Mouse (Mus musculus) thymus, postnatal 0 days (tissue): ENCODE results near the gene Rbm4b. TPM values are rescaled to one million over a fixed set of nuclear protein-coding genes. Genes with fewer than 3 reads are reported as not detected.
A peak's percentile ranks its signal among the peaks of the same experiment; 100 is the strongest.

Source experiments
- DNase-seq: peaks from one replicate; pipeline ENCODE4 v3.0.0-alpha.2; 2015; ENCODE audit warnings: low spot score
- polyA plus RNA-seq: library from polyadenylated mRNA; unstranded; fragments of >200 nt; fragmentation: Nextera tagmentation; extraction: Ambion mirVana; gene quantifications from 2 replicates; pipeline ENCODE4 v1.2.1, GENCODE M21; 2015

The Rbm4b gene
- 39.1 and 49.0 TPM in 2 replicates for polyA plus RNA-seq

DNA sequence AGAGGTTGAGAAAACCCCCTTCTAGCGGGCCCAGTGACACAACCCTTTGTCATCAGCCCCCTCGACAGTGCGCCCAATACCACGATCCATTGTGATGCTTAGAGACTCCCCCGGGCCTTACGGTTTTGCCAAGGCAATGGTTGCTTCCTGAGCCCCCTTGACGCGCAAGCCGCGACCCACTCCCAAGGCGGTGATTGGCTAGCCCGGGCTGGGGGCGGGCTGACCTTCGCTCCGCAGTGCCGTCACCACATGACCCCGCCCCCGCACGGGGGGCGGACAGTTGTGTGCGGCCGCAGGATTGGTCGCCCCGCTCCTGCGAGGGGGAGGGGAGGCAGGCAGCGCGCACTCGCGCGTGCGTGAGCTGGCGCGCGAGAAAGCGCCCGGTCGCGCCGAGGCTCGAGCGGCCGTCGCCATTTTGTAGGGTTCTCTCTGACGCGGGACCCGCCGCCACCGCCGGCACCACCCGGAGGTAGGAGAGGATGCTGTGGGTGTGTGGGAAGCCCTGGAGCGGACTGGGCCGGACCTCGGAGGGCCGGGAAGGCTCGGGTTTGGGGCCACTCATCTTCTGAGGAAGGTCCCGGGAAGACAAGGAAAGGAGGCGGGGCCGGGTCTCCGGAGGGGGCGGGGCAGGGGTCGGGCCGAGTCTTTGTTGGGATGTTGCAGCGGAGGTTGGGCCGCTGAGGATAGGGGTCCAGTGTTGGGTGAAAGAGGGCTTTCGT is at the start of gene Rbm4b:
Gene Rbm4b (plus strand): TSS at position 305 of the 719 bp plus-strand sequence.
- peak; percentile 98 for DNase-seq

- no peak for DNase-seq
Observed at GRCm38 (mm10) chr19:4708765-4709164, 47.5 kb upstream of the Rbm4b start.

GRCm38 (mm10) chr19:4711098-4711600 is 45.1 kb upstream of the Rbm4b start, which contains the start of gene Sptbn2:
Gene Sptbn2 (plus strand): TSS chr19:4711167.
- DNase-seq: no peak

DNA sequence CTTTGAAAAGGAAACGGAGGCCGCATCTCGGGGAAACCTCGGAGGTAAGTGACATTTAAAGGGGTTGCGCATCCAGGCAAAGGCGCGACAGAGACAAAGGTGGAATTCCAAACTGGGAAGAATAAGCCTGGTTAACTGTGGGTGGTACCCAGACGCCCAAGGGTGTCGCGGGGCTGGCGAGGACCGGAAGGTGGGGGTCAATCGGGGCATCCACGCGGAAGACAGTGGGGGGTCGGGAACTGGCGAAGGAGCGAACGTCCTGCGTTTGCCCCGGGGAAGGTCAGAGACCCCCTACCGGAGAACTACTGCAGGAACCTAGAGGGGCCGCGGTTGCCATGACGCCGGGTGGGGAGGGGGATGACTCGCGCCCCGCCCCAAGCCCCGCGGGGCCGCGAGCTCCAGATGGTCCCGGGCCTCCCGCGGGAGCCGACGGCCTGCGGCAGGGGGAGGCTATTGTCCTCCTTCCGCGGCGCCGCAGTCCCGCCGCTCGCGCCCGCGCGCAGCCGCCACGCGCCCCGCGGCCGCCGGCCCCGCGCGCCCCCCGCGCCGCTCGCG is 44.6 kb upstream of the Rbm4b start:
- DNase-seq: no peak

- DNase-seq: no peak
Observed at GRCm38 (mm10) chr19:4712156-4712780, 44.0 kb upstream of the Rbm4b start.

DNA sequence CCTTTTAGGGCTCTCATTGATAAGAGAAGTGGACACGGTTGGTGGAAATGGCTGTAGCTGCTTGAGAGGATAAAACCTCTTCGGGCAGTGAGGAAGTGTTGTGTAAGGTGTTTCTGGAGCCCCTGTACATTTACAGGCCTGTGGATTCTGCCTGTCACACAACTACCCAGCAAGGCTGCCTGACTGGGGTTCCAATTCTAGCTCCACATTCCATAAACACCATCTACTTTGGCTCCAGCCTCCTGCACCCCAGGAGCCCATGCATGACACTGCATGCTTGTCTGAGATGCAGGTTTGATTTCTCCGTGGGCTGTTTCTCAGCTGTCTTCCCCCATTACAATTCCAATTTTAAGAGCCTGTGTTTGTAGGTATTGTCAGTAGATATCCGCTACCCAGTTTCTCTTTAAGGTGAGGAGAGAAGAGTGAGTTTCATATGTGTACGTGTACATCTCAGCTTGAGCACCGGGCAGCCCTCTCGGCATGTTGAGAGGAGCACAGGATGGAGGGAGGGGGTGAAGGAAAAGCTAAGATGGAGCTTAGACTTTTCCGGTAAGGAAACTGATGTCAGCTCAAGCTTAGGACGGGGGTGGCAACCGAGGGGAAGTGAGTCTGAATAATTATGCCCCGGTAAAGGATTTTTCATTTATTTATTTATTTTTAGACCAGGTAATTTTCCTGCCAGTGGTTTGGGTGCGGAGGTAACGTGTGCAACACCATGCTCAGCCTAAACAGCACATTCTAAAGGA is 43.3 kb upstream of the Rbm4b start:
- no peak for DNase-seq

- DNase-seq: no peak
Observed at GRCm38 (mm10) chr19:4713886-4714285, 42.4 kb upstream of the Rbm4b start.

- DNase-seq: no peak
Observed at GRCm38 (mm10) chr19:4716756-4717155, 39.5 kb upstream of the Rbm4b start.

GRCm38 (mm10) chr19:4717281-4717680 is 39.0 kb upstream of the Rbm4b start:
- DNase-seq: no peak

GRCm38 (mm10) chr19:4718716-4719115 is 37.6 kb upstream of the Rbm4b start:
- no peak for DNase-seq

DNA sequence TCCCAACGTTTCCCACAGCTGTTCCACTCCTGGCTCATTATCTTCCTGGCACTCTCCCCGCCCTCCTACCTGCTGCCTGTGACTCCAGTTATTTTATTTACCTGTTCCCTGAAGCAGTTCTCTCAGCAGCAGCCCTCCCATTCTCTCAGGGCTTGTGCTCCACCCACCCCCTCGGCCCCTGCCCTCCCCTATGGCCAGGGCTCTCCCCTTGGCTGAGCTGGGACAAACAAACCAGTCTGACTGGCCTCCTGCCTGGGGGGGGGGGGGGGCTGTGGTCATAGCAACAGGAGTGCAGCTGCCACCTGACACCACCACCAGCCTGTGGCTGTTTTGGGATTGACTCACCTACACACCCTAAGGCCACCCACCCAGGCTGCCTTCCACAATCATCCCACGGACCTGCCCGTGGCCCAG is 36.9 kb upstream of the Rbm4b start:
- DNase-seq: no peak

DNA sequence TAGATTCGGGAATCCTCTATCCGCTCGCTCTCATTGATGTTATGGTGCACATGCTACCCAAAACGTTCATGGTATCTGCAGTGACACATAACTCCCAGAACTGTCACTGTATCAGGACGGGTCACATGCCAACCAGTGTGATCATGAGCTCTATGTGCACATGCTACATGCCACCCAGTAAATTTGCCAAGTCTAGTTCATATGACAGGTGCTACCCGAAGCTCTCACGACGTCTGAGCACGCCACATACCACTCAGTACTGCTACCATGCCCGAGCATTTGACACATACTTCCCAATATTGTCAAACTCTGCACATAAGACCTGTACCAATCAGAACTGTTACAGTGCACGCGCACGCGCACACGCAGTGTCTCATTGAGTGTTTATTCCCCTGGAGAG is 36.2 kb upstream of the Rbm4b start:
- no peak for DNase-seq

- no peak for DNase-seq
Observed at GRCm38 (mm10) chr19:4720671-4721244, 35.5 kb upstream of the Rbm4b start.

- DNase-seq: no peak
Observed at GRCm38 (mm10) chr19:4729186-4729585, 27.1 kb upstream of the Rbm4b start.

GRCm38 (mm10) chr19:4733052-4733451 is 23.2 kb upstream of the Rbm4b start:
- DNase-seq: no peak

DNA sequence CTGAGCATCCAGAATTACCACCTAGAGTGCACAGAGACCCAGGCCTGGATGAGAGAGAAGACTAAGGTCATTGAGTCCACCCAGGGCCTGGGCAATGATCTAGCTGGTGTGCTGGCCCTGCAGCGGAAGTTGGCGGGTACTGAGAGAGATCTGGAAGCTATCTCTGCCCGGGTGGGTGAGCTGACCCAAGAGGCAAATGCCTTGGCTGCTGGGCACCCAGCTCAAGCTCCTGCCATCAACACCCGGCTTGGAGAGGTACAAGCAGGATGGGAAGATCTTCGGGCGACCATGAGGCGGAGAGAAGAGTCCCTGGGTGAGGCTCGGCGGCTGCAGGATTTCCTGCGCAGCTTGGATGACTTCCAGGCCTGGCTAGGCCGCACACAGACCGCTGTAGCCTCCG is 18.4 kb upstream of the Rbm4b start:
- DNase-seq: no peak

DNA sequence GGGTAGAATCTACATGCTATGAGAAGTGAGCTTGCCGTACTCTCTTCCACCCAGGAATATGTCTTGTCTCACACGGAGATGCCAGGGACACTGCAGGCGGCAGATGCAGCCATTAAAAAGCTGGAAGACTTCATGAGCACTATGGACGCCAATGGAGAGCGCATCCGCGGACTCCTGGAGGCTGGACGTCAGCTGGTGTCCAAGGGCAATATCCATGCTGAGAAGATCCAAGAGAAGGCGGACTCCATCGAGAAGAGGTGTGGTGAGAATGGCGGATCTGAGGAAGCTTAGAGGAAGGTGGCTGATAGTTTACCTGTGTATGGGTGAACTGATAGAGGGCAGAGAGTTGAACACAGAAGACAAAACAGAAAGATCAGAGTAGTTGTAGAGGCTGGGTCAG is 17.2 kb upstream of the Rbm4b start:
- DNase-seq: no peak

DNA sequence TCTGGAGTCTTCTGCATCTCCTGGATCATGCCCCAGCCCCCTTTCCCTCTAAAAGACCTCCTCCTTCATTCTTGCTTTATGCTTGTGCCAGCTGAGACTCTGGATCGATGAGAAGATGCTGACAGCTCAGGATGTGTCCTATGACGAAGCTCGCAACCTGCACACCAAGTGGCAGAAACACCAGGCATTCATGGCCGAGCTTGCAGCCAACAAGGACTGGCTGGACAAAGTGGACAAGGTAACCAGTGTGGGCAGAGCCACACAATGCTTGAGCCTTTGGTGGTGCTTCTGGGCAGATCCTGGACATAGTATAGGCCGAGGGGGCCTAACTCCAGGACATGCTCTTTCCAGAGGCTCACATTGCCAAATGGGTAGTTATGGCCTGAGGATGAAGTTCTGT is 16.5 kb upstream of the Rbm4b start:
- no peak for DNase-seq

DNA sequence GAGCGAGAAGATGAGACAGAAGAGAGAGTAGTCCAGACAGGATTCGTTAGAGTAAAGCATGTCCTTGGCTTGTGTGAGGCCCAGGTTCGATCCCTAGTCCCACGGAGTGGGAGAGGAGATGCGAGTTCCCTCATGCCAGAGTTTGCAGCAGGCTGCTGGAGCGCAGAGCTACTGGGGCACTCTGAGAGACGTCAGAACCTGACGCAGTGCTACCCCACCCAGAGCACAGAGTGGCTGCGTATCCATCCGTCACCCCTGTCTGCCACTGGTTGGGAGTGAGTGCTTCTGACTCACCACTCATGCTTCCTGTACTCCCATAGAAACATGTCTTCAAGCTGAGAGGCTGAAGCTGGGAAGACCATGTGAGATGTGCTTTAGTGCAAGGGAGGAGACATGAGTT is 14.8 kb upstream of the Rbm4b start:
- DNase-seq: no peak

GRCm38 (mm10) chr19:4742229-4742628 is 14.1 kb upstream of the Rbm4b start:
- DNase-seq: no peak

- DNase-seq: peak; percentile 30
Observed at GRCm38 (mm10) chr19:4743524-4743923, 12.8 kb upstream of the Rbm4b start.
